Mouse (Mus musculus): ENCODE results near the gene Tmem141. TPM values are rescaled to one million over a fixed set of nuclear protein-coding genes. Genes with fewer than 3 reads are reported as not detected.
A peak's percentile ranks its signal among the peaks of the same experiment; 100 is the strongest.

Tmem141 gene
- polyA plus RNA-seq, 1 experiment from 2014 or later = 8.3 TPM

GRCm38 (mm10) chr2:25639890-25640289 lies 18.1 kb upstream of the Tmem141 start:
- 10% methylated on average over 6 of the region's 6 CpGs for WGBS (ENCODE audit: insufficient replicate concordance)
- ATAC-seq (ENCODE audit: low read depth) (no peak), DNase-seq (no peak)
- Histone ChIP-seq H3K4me3 (replicated peaks) (no peak overlapping the region), H3K27me3 (no peaks in the 10 kb centered on the region), H3K27ac (no peak overlapping the region), H3K9me3 (replicated peaks) (no peaks in the 10 kb centered on the region), H3K36me3 (no peaks in the 10 kb centered on the region), H3K4me2 (no peak overlapping the region), H3K9ac (no peak overlapping the region), H3K4me1 (replicated peaks) (no peaks in the 10 kb centered on the region)

- no peak for DNase-seq
- WGBS (ENCODE audit: insufficient replicate concordance) = 50% methylated on average over 1 of the region's 1 CpGs
Measured at GRCm38 (mm10) chr2:25634046-25634445, 12.2 kb upstream of the Tmem141 start.

GRCm38 (mm10) chr2:25633616-25634015 lies 11.8 kb upstream of the Tmem141 start:
- Histone ChIP-seq H3K4me3 (replicated peaks) (no peak overlapping the region), H3K4me2 (no peak overlapping the region), H3K9me3 (replicated peaks) (no peaks in the 10 kb centered on the region), H3K36me3 (no peaks in the 10 kb centered on the region), H3K27me3 (no peaks in the 10 kb centered on the region), H3K9ac (no peak overlapping the region), H3K4me1 (replicated peaks) (no peaks in the 10 kb centered on the region), H3K27ac (no peak overlapping the region)
- ATAC-seq (ENCODE audit: low read depth) (no peak), DNase-seq (no peak)
- WGBS (ENCODE audit: insufficient replicate concordance) = 52% methylated on average over 3 of the region's 3 CpGs

More at GRCm38 (mm10) chr2:25634046-25634445, 12.2 kb upstream of the Tmem141 start:
- no peak overlapping the region for H3K4me3 ChIP-seq (replicated peaks)
- H3K4me2 ChIP-seq = no peak overlapping the region
- H3K4me1 ChIP-seq (replicated peaks) = no peaks in the 10 kb centered on the region
- H3K9ac ChIP-seq = no peak overlapping the region
- H3K9me3 ChIP-seq (replicated peaks) = no peaks in the 10 kb centered on the region
- H3K27ac ChIP-seq = no peak overlapping the region
- no peak for ATAC-seq (ENCODE audit: low read depth)
- H3K36me3 ChIP-seq = no peaks in the 10 kb centered on the region
- H3K27me3 ChIP-seq = no peaks in the 10 kb centered on the region

GRCm38 (mm10) chr2:25628738-25629137 lies 6.9 kb upstream of the Tmem141 start:
- WGBS (ENCODE audit: insufficient replicate concordance) = 27% methylated on average over 4 of the region's 4 CpGs
- Histone ChIP-seq H3K4me3 (replicated peaks) (no peak overlapping the region), H3K4me2 (no peak overlapping the region), H3K27me3 (no peaks in the 10 kb centered on the region), H3K9ac (no peak overlapping the region), H3K27ac (no peak overlapping the region), H3K4me1 (replicated peaks) (no peaks in the 10 kb centered on the region), H3K36me3 (no peaks in the 10 kb centered on the region), H3K9me3 (replicated peaks) (no peaks in the 10 kb centered on the region)
- ATAC-seq (ENCODE audit: low read depth) = no peak; the same call in 1 of the 2 replicates
- no peak for DNase-seq

- DNase-seq (no peak), ATAC-seq (ENCODE audit: low read depth) (peak; percentile 27; the same call in 1 of the 2 replicates)
- H3K4me2 ChIP-seq = no peak within 1 kb of the TSS
- no peaks in the 10 kb centered on the region for H3K36me3 ChIP-seq
- no peaks in the 10 kb centered on the region for H3K9me3 ChIP-seq (replicated peaks)
- WGBS (ENCODE audit: insufficient replicate concordance) = 39% methylated on average over 6 of the region's 6 CpGs
- no peaks in the 10 kb centered on the region for H3K4me1 ChIP-seq (replicated peaks)
- H3K4me3 ChIP-seq (replicated peaks) = no peak within 1 kb of the TSS
- no peaks in the 10 kb centered on the region for H3K27me3 ChIP-seq
- no peak within 1 kb of the TSS for H3K27ac ChIP-seq
- H3K9ac ChIP-seq = no peak within 1 kb of the TSS
Measured at GRCm38 (mm10) chr2:25627811-25628210, 6.0 kb upstream of the Tmem141 start, which contains the start of gene Fcna. TSS of gene Fcna (minus strand) at chr2:25628030.

- H3K4me3 ChIP-seq (replicated peaks) = no peak overlapping the region
- no peak overlapping the region for H3K9ac ChIP-seq
- no peak overlapping the region for H3K27ac ChIP-seq
- no peaks in the 10 kb centered on the region for H3K36me3 ChIP-seq
- H3K4me2 ChIP-seq = no peak overlapping the region
- ATAC-seq (ENCODE audit: low read depth) = no peak
- WGBS (ENCODE audit: insufficient replicate concordance) = 30% methylated on average over 5 of the region's 5 CpGs
- no peaks in the 10 kb centered on the region for H3K9me3 ChIP-seq (replicated peaks)
- no peak for DNase-seq
- peaks cover 11% of the 10 kb centered on the region for H3K4me1 ChIP-seq (replicated peaks)
- H3K27me3 ChIP-seq = no peaks in the 10 kb centered on the region
Measured at GRCm38 (mm10) chr2:25625986-25626385, 4.2 kb upstream of the Tmem141 start.

- Histone ChIP-seq H3K4me2 (peak overlapping the region; percentile 72), H3K27ac (no peak overlapping the region), H3K9ac (no peak overlapping the region), H3K4me1 (replicated peaks) (peaks cover 20% of the 10 kb centered on the region), H3K27me3 (peaks cover 42% of the 10 kb centered on the region), H3K36me3 (no peaks in the 10 kb centered on the region), H3K4me3 (replicated peaks) (no peak overlapping the region), H3K9me3 (replicated peaks) (no peaks in the 10 kb centered on the region)
- WGBS (ENCODE audit: insufficient replicate concordance) = 50% methylated on average over 4 of the region's 4 CpGs
- ATAC-seq (ENCODE audit: low read depth) (no peak), DNase-seq (no peak)
Measured at GRCm38 (mm10) chr2:25620852-25621228, 965 bp downstream of the Tmem141 start.

- H3K9me3 ChIP-seq (replicated peaks) = no peaks in the 10 kb centered on the region
- H3K27ac ChIP-seq = no peak overlapping the region
- ATAC-seq (ENCODE audit: low read depth) (no peak), DNase-seq (no peak)
- H3K9ac ChIP-seq = no peak overlapping the region
- no peak overlapping the region for H3K4me2 ChIP-seq
- H3K4me3 ChIP-seq (replicated peaks) = no peak overlapping the region
- peaks cover 22% of the 10 kb centered on the region for H3K4me1 ChIP-seq (replicated peaks)
- H3K36me3 ChIP-seq = no peaks in the 10 kb centered on the region
- 16% methylated on average over 6 of the region's 6 CpGs for WGBS (ENCODE audit: insufficient replicate concordance)
- peaks cover 46% of the 10 kb centered on the region for H3K27me3 ChIP-seq
Measured at GRCm38 (mm10) chr2:25620386-25620785, 1.4 kb downstream of the Tmem141 start.

GRCm38 (mm10) chr2:25617578-25617977 lies 4.2 kb downstream of the Tmem141 start, which contains the start of gene Ccdc183:
TSS of gene Ccdc183 (minus strand) at chr2:25617678.
- no peak for DNase-seq
- Histone ChIP-seq H3K9ac (no peak within 1 kb of the TSS), H3K4me1 (replicated peaks) (peaks cover 22% of the 10 kb centered on the region), H3K27ac (no peak within 1 kb of the TSS), H3K9me3 (replicated peaks) (no peaks in the 10 kb centered on the region), H3K4me3 (replicated peaks) (no peak within 1 kb of the TSS), H3K27me3 (peaks cover 75% of the 10 kb centered on the region), H3K4me2 (0 out of 2 replicates have a peak within 1 kb of the TSS, but pooled peaks have one; percentile 21), H3K36me3 (no peaks in the 10 kb centered on the region)
- WGBS (ENCODE audit: insufficient replicate concordance) = 49% methylated on average over 3 of the region's 3 CpGs
- no peak for ATAC-seq (ENCODE audit: low read depth)

GRCm38 (mm10) chr2:25616398-25616797 lies 5.4 kb downstream of the Tmem141 start:
- DNase-seq = no peak
- Histone ChIP-seq H3K4me2 (peak overlapping the region; percentile 21; the same call in 1 of the 2 replicates), H3K27me3 (peaks cover 75% of the 10 kb centered on the region), H3K9me3 (replicated peaks) (no peaks in the 10 kb centered on the region), H3K4me3 (replicated peaks) (no peak overlapping the region), H3K36me3 (no peaks in the 10 kb centered on the region), H3K9ac (no peak overlapping the region), H3K4me1 (replicated peaks) (peaks cover 15% of the 10 kb centered on the region), H3K27ac (no peak overlapping the region)
- 17% methylated on average over 22 of the region's 22 CpGs for WGBS (ENCODE audit: insufficient replicate concordance)
- ATAC-seq (ENCODE audit: low read depth) = no peak

- WGBS (ENCODE audit: insufficient replicate concordance) = 47% methylated on average over 10 of the region's 10 CpGs
- Histone ChIP-seq H3K4me2 (peak overlapping the region; percentile 79), H3K36me3 (0 out of 2 replicates have a peak, but pooled peaks cover 5% of the 10 kb centered on the region), H3K4me1 (replicated peaks) (peaks cover 35% of the 10 kb centered on the region), H3K27ac (0 out of 2 replicates have a peak overlapping the region, but pooled peaks have one; percentile 24), H3K9me3 (replicated peaks) (no peaks in the 10 kb centered on the region), H3K9ac (peak overlapping the region; percentile 94; the same call in 1 of the 2 replicates), H3K4me3 (replicated peaks) (peak overlapping the region; percentile 86), H3K27me3 (peaks cover 11% of the 10 kb centered on the region)
- ATAC-seq (ENCODE audit: low read depth) (peak; percentile 17; the same call in 1 of the 2 replicates), DNase-seq (no peak)
Measured at GRCm38 (mm10) chr2:25608671-25609070, 13.1 kb downstream of the Tmem141 start.

Measured in liver, embryonic 13.5 days (tissue).